Mouse (Mus musculus) megakaryocyte-erythroid progenitor cell, adult 5-6 weeks (primary cell): Measurements from ENCODE around the gene Pigk. TPM values are rescaled to one million over a fixed set of nuclear protein-coding genes. Genes with fewer than 3 reads are reported as not detected.

ENCODE experiments used
- ATAC-seq: replicated peaks from 2 replicates; pipeline ENCODE4 v1.8.0; 2016; ENCODE audit warnings: mild to moderate bottlenecking, inconsistent platforms; ENCODE audit not compliant: severe bottlenecking, poor library complexity, low FRiP score, low TSS enrichment
- total RNA-seq, 2 experiments: library from RNA; stranded (forward) in 1 of 2; stranded (reverse) in 1 of 2; fragments of 200-1000, 215-1000 nt in 1 of 2; fragments of >200 nt in 1 of 2; fragmentation: Nextera tagmentation in 1 of 2; gene quantifications; 2 replicates each; pipeline ENCODE4 v1.2.3; 2014 to 2017

The Pigk gene
- total RNA-seq, 2 experiments from 2014 or later = 36.6 to 63.0 TPM

DNA sequence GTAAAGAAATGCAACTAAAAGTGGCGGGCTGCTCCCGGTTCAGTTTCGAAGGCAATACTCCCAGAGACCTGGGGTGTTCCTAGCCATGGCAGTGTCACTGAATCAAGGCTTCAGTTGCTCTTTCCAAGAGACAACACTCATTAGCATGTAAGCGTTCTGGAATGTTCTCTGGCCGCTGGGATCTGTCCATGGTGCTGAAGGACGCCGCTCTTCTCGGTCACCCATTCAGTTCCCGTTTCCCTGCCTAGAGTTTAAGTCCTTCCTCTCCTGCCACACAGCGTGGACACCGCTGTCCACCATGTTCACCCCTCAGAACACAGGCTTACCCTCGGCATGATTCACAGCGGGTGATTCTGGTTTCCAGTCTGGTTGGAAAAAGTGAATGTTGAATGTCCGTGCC lies 107.3 kb downstream of the Pigk start:
- ATAC-seq = peak; percentile 79

- ATAC-seq = no peak
Measured at GRCm38 (mm10) chr3:152831377-152831776, 117.5 kb downstream of the Pigk start.

GRCm38 (mm10) chr3:152831974-152832373 lies 118.1 kb downstream of the Pigk start:
- no peak for ATAC-seq

- ATAC-seq = no peak
Measured at GRCm38 (mm10) chr3:152832436-152832835, 118.5 kb downstream of the Pigk start.

GRCm38 (mm10) chr3:152837407-152837806 lies 123.5 kb downstream of the Pigk start:
- no peak for ATAC-seq

DNA sequence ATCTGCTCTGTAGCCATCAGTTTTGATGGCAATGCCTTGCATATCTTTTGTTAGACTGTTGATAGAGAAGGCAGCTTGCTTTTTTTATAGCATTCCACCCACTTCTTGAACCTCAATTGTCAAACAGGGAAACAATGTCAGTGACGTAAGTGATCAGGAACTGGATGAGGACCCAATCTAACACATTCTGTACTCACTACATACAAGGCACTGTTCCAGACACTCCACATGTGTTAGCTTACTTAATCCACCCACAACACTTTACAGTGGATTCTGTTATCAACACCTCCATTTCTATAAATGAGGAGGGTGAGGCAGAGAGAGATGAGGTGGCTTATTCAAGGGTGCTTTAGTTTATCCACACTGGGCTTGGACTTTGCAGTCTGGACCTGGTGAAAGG lies 124.0 kb downstream of the Pigk start:
- no peak for ATAC-seq

DNA sequence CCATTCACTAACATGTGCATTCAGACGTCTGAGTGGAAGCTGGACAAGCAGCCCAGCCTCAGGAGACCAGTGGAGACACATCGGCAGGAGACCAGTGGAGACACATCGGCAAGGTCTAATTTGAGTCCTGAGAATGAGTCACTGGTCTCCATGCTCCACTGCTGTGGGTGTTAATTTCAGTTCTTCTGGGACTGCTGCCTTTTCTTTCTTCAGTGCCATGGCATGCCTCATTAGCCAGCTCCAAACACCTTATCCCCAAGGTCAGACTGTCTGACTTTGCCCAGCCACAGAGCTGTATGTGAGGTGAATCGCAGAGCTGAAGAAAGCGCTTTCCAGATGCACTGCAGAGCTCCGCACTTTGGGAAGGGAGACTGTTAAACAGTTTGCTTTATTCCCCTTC lies 127.4 kb downstream of the Pigk start:
- ATAC-seq = no peak

GRCm38 (mm10) chr3:152842648-152843047 lies 128.7 kb downstream of the Pigk start:
- no peak for ATAC-seq

GRCm38 (mm10) chr3:152843925-152844324 lies 130.0 kb downstream of the Pigk start:
- no peak for ATAC-seq

- no peak for ATAC-seq
Measured at GRCm38 (mm10) chr3:152855006-152855614, 141.2 kb downstream of the Pigk start.

DNA sequence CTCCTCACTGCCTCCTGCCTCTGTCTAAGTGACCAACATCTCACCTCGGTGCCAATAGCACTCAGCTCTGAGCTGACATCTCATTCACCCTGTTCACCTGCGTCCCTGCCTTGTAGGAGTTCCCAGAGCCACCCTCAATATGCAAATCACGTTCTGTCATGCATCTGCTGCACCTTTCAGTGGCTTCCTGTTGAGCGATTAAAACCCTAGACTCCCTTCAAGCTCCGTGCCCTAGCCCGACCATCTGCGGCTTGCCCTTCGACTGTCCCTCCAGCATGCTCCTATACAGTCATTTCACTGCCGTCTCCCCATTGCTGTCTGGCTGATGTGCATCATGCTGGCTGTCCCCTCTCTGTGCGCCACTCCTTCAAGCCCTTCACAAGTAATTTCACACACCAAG lies 142.2 kb downstream of the Pigk start:
- no peak for ATAC-seq

DNA sequence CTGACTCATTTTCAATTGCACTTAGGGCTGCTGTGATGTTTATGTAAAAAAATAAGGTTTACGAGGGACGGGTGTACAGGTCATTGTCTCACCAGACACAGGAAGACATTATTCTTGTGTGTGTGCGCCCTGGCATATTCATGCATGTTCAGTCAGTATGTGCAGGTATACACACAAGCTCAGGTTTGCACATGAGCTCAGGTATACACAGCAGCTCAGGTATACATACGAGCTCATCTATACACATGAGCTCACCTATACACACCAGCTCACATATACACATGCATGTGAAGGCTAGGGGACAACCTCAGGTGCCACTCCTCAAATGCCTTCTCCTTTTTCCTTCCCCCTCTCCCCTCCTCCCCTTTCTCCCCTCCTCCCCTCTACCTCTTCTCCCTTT lies 147.6 kb downstream of the Pigk start:
- no peak for ATAC-seq

GRCm38 (mm10) chr3:152861978-152862377 lies 148.1 kb downstream of the Pigk start:
- no peak for ATAC-seq

- no peak for ATAC-seq
Measured at GRCm38 (mm10) chr3:152866035-152866965, 152.4 kb downstream of the Pigk start.

GRCm38 (mm10) chr3:152867654-152868525 lies 154.0 kb downstream of the Pigk start:
- ATAC-seq = no peak

DNA sequence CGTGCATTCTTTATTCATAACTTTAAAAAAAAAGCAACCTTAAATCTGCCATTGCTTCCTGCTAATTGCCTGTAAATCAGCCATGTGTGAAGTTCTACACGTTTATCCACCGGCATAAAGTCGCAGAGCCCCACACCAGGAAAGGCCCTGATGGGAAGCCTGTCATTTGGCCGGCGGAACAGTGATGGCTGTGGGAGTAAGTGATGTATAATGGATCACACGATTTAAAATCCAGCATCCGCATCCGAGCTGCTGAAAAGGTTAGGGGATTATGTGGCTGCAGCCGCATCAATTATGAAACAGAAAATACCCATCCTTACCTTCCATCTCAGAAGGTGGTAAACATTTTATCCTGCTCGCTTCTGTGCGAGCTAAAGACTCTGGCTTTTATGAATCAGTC lies 158.2 kb downstream of the Pigk start:
- no peak for ATAC-seq

- no peak for ATAC-seq
Measured at GRCm38 (mm10) chr3:152872596-152872995, 158.7 kb downstream of the Pigk start.

DNA sequence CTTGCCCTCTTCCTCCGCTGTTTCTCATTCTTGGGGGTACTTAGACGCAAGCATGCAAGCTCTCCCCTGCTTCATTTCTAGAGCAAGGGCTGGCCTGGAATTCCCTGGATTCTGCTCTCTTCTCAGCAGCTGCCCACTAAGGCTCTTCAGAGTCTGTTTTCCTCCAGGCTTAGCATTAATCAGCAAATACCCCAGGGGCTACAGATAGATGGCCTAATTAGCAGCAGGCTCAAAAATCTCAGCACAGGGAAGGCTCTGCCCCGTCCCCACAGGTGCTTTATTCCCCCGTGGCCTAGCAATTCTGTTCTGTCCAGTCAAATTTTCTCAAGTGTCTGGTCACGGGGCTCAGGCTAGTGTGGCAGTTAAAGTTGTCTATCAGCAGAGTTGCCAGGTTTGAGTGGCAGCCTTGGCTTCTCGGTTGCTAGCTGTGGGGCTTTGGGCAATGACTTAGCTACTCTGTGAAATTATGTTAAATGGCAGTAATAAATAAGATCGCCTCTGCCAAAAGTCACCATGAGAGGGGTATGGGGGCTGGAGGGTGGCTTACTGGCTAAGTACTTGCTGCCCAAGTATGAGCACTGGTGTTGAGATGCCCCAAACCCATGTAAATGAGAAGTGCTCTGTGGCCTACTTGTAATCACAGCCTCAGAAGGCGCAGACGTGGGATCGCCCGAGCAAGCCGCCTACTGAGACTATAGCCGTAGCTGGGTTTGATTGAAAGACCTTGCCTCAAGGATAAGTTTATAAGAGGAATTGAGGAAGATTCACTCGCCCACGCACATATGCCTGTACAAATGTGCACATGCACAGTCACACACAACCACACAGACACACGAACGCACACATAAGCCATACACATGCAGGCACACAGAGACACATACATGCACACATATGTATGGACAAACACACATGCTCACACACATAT lies 160.8 kb downstream of the Pigk start:
- ATAC-seq = no peak

- ATAC-seq = no peak
Measured at GRCm38 (mm10) chr3:152875723-152876290, 161.9 kb downstream of the Pigk start.
